Mouse (Mus musculus) kidney, postnatal 10 days (tissue): ENCODE measurements around the gene Alg5.
A peak's percentile ranks its signal among the peaks of the same experiment; 100 is the strongest.

Source experiments
- DNase-seq: peaks from one replicate; pipeline ENCODE4 v3.0.0; 2021; ENCODE audit warnings: mixed read lengths

Gene Alg5

GRCm38 (mm10) chr3:54795379-54795778 lies 60.0 kb downstream of the Alg5 start:
- no peak for DNase-seq

GRCm38 (mm10) chr3:54795806-54796205 lies 60.5 kb downstream of the Alg5 start:
- no peak for DNase-seq

- DNase-seq = peak; percentile 75
Measured at GRCm38 (mm10) chr3:54797211-54797610, 61.9 kb downstream of the Alg5 start.
